Mouse (Mus musculus) heart, adult 8-10 months (tissue): ENCODE results near the gene Bmper. TPM values are rescaled to one million over a fixed set of nuclear protein-coding genes. Genes with fewer than 3 reads are reported as not detected.

ENCODE experiments used
- DNase-seq: peaks from one replicate; pipeline ENCODE4 v3.0.0; 2022; ENCODE audit warnings: low spot score
- total RNA-seq, 4 experiments: library from RNA; stranded (reverse); gene quantifications; 2 replicates each; pipeline ENCODE4 v1.2.4; 2022

Gene Bmper
- total RNA-seq, 4 experiments from 2014 or later = 1.5 to 3.3 (median 2.5) TPM

- DNase-seq = peak; percentile 59
Observed at GRCm38 (mm10) chr9:23300376-23300775, 77.5 kb downstream of the Bmper start.

- DNase-seq = no peak
Observed at GRCm38 (mm10) chr9:23305681-23306080, 82.8 kb downstream of the Bmper start.

- no peak for DNase-seq
Observed at GRCm38 (mm10) chr9:23306226-23306625, 83.3 kb downstream of the Bmper start.

DNA sequence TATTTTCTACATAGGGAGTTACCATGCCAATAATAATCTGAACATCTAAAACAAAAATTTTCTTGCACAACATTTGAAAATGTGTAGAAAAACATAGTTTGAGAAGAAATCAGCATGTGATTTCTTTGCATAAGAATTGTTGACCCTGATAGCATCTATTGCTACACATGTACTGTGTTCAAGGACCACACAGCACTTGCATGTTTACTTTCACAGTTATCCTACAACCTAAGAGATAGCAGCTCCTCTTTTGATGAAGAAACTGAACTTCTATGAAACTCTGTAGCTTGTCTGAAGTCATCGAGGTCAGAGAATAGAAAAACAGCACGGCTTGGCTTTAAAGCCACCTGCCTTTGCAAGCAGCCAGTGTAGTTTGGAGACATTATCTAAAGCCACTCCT is 85.0 kb downstream of the Bmper start:
- DNase-seq = no peak

DNA sequence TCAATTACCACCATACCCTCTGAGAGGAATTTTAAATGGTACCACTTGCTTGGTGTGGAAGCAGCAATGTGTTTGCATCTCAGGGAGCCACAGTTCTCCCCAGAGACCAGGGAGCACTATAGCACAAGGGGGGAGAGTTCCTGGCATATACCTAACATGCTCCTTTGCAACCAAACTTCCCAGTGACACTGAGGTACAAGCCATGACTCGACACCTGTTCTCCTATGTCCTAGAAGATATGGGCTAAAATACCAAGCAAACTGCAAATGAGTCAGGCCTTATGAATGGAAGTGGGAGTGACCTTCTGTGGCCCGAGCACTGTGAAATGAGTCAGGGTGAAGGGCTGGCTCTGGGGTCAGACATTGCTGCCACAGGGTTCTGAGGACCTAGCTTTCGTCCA is 88.1 kb downstream of the Bmper start:
- no peak for DNase-seq

- no peak for DNase-seq
Observed at GRCm38 (mm10) chr9:23311956-23312355, 89.1 kb downstream of the Bmper start.

GRCm38 (mm10) chr9:23312877-23313276 is 90.0 kb downstream of the Bmper start:
- DNase-seq = no peak

- DNase-seq = no peak
Observed at GRCm38 (mm10) chr9:23315631-23316330, 92.9 kb downstream of the Bmper start.

DNA sequence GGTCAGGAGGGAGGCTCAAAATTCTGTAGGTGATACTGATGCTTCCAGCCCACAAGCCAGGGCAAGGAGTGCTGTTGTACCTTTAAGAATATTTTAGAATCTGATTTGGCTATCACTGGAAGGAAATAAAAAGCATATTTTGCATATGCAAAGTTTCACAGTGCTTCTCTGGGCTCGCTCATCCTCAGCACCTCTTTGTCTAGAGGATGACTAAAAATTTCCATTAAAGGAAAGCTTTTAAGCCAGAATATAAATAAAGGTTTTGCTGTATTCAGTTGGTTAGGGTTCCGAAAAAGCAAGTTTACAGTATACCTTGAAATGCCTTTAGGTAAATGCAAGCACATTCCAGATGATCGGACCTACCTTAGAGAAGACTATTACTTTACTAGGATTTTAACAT is 105.0 kb downstream of the Bmper start:
- DNase-seq = no peak

DNA sequence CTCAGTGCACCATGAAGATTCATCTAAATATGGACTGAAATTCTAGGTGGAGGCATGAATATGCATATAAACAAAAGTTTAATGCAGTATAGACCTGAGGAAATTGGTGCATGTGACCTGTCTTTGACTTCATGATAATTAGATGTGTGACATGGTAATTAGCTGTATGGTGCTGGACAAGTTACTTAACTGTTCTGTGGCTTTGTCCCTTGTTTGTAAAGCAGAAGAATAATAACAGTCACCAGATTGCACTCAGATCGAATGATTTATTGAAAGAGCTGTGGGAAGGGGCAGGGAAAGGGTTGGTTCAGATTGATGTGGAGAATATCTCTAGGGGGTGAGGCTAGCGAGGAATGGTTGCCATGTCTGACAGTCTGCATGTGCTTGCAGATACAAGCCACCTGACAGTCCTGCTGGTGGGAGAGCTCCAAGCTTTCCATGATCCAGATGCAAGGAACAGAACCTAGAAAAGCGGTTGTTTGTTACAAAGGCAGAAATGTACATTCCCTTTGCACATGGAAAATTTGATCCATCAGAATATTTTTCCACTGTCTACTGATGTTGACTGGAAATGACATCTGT is 110.3 kb downstream of the Bmper start:
- DNase-seq = no peak

GRCm38 (mm10) chr9:23340551-23340950 is 117.7 kb downstream of the Bmper start:
- DNase-seq = no peak

GRCm38 (mm10) chr9:23341246-23341645 is 118.4 kb downstream of the Bmper start:
- no peak for DNase-seq

- no peak for DNase-seq
Observed at GRCm38 (mm10) chr9:23344353-23344752, 121.5 kb downstream of the Bmper start.

DNA sequence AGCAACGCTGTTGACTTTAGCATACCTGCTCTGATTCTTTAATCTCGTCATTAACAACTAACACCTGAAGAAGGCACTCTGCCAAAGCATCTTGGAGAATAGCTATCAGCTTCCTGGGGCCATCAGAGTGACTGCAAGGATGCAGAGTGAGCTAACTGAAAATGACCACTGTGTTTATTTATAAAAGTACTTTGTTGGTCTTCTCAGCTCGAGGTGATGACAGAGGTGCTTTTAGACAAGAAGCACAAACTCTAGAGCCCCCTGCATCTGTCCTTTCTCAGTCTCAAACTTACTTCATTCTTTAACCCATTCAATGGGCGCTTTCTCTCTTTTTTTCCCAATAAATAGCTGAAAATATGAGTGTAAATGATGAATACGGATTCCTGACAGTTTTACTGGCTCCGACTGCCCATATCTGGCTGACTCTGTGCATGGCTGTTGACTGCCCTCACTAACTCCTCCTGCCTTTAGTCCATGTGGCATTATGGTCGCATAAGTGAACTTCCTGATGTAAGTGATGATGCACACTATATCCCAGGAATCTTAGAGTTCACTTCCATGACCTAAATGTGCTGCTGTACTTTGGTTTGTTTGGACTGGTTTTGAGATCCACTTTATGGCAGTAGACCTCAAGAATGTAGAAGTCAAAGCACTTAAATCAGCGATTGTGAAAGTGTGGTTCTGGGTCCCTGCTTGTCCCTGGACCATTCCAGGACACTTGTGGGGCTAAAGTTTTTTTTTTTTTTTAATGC is 122.4 kb downstream of the Bmper start:
- DNase-seq = no peak

GRCm38 (mm10) chr9:23349603-23350002 is 126.7 kb downstream of the Bmper start:
- DNase-seq = no peak

DNA sequence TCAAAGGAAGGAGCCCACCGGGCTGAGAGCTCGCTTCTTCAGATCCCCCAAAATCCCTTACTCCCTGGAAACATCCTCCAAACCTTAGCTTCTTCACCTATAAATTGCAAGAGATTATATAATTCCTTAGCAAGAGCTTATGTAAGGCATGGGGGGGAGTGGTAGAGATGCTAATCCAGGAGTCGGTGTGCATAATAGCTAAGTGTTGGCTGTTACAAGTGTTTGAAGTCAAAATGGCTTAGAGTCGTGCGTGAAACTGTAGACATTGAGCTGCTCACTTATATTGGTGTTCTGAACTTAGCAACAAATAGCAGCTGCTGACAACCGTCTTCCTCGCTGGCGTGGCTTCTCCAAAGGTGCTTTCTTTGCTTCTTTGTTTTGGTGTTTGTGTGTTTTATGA is 128.5 kb downstream of the Bmper start:
- DNase-seq = no peak

DNA sequence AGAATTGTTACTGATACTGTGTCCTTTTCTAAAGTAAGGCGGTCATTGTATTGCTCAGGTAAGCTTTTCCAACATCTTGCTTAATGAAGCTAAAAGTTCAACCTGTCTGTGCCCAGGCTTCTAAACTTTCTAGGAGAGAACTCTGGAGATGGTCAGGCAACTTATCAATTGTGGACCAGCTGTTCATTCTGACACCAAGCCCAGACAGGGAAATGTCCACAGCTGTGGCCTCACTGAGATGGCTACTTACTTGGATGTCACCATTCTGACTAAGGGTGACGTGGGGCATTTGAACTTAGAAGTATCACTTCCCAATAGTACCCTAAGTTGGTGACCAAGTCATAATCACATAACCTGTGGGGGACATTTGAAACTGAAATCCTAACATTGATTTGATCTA is 129.5 kb downstream of the Bmper start:
- DNase-seq = no peak

- DNase-seq = no peak
Observed at GRCm38 (mm10) chr9:23354201-23354820, 131.4 kb downstream of the Bmper start.

GRCm38 (mm10) chr9:23358108-23358507 is 135.2 kb downstream of the Bmper start:
- DNase-seq = no peak

- no peak for DNase-seq
Observed at GRCm38 (mm10) chr9:23363139-23363538, 140.3 kb downstream of the Bmper start.

GRCm38 (mm10) chr9:23363540-23363939 is 140.7 kb downstream of the Bmper start:
- no peak for DNase-seq

DNA sequence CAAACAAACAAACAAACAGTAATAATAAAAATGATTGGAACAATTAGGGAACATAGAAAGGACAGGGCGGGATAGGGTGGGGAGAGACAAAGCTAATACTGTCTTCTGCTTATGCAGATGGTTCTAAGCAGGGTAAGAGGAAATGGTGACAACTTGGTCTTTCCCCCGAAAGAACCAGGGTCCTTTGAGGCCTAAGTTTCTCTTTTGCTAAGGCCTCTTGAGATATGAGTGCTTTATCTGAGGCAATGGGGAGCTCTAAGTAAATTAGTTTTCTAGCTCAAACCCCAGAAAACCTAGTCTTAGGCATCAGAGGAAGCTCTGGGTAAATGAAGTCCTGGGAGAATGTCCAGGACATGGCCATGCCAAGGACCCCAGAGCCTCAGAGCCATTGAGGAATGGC is 141.2 kb downstream of the Bmper start:
- no peak for DNase-seq
